ENCODE assay signal across 9 mouse cellular contexts in genomic region chr1:162549615-162550283, GRCm38 (mm10). TPM values are rescaled to one million over a fixed set of nuclear protein-coding genes. Genes with fewer than 3 reads are reported as not detected.
DNase-seq lines count a peak whose midpoint lies in the region; ATAC-seq and TF ChIP-seq lines count a peak whose summit lies in the region.
"Had no signal": no experiment of that assay in that cellular context is flagged by ENCODE, and none has a peak within 500 bp of the region (broad histone marks: within the 10 kb centered on the region; RNA-seq: fewer than 3 reads in every experiment).

No protein-coding gene starts in this region.

- H3K79me3 ChIP-seq in C2C12 (ENCODE audit: low read depth): peaks cover 21% of the 10 kb centered on the region

- no peaks in the 10 kb centered on the region for H3K9me3 ChIP-seq in heart, embryonic 10.5 days
- no peaks in the 10 kb centered on the region for H3K9me3 ChIP-seq in lung, postnatal 0 days (ENCODE audit: low read length)
- H3K9me3 ChIP-seq: forebrain, embryonic 12.5 days had no signal

- H3K27ac ChIP-seq in heart, embryonic 10.5 days: no peak overlapping the region
- H3K27ac ChIP-seq in lung, postnatal 0 days (ENCODE audit: low read length): no peak overlapping the region
- H3K27ac ChIP-seq: forebrain, embryonic 12.5 days had no signal

- WGBS in heart, embryonic 10.5 days: 66% methylated on average over 5 of the region's 5 CpGs
- whole genome bisulfite sequencing in lung, postnatal 0 days: 71% methylated on average over 5 of the region's 5 CpGs

- peaks cover 35% of the 10 kb centered on the region for H3K79me2 ChIP-seq in C2C12 (ENCODE audit: control insufficient read depth, insufficient read depth)

- H3K36me3 ChIP-seq in heart, embryonic 10.5 days: peaks cover 16% of the 10 kb centered on the region
- H3K36me3 ChIP-seq in C2C12 (ENCODE audit: control insufficient read depth, insufficient read depth): peaks cover 7% of the 10 kb centered on the region
- H3K36me3 ChIP-seq in lung, postnatal 0 days (ENCODE audit: insufficient read depth, low read length): no peaks in the 10 kb centered on the region

- no peaks in the 10 kb centered on the region for H3K27me3 ChIP-seq in heart, embryonic 10.5 days (ENCODE audit: insufficient read depth, poor library complexity, severe bottlenecking)
- H3K27me3 ChIP-seq in C2C12 (ENCODE audit: control insufficient read depth, insufficient read depth, insufficient read length): no peaks in the 10 kb centered on the region
- H3K27me3 ChIP-seq in lung, postnatal 0 days (replicated peaks; ENCODE audit: insufficient read depth, low read length): no peaks in the 10 kb centered on the region
- H3K27me3 ChIP-seq: forebrain, embryonic 12.5 days had no signal

- 0 out of 2 replicates have a peak, but pooled peaks have one; percentile 8 for TF ChIP-seq EP300 in lung, postnatal 0 days (IDR thresholded peaks at IDR 0.05)

- H3K4me2 ChIP-seq in lung, postnatal 0 days (replicated peaks; ENCODE audit: low read depth, low read length): no peak overlapping the region

- TF ChIP-seq CTCF in C2C12 (IDR thresholded peaks at IDR 0.05; ENCODE audit: control insufficient read depth, insufficient read depth, insufficient read length): peak; percentile 4
- TF ChIP-seq CTCF in lung, postnatal 0 days (IDR thresholded peaks at IDR 0.05): peak; percentile 83

- no peak overlapping the region for H3K4me3 ChIP-seq in heart, embryonic 10.5 days
- no peak overlapping the region for H3K4me3 ChIP-seq in C2C12 (ENCODE audit: insufficient read depth, poor library complexity, severe bottlenecking)
- H3K4me3 ChIP-seq in lung, postnatal 0 days (ENCODE audit: low read depth, low read length): no peak overlapping the region

- H3ac ChIP-seq in C2C12 (ENCODE audit: control insufficient read depth, insufficient read length, low read depth): no peak overlapping the region

- H3K9ac ChIP-seq in lung, postnatal 0 days (replicated peaks; ENCODE audit: low read depth): no peak overlapping the region
- H3K9ac ChIP-seq: forebrain, embryonic 12.5 days had no signal

- no peak for ATAC-seq in lung, postnatal 0 days

- H3K4me1 ChIP-seq in heart, embryonic 10.5 days: peaks cover 14% of the 10 kb centered on the region
- H3K4me1 ChIP-seq in lung, postnatal 0 days (ENCODE audit: insufficient read depth, low read depth, low read length): peaks cover 2% of the 10 kb centered on the region; the same call in 1 of the 2 replicates

- DNase-seq in heart, postnatal 4 days: peak; percentile 14
- no peak for DNase-seq in heart, embryonic 10.5 days (ENCODE audit: low spot score)
- peak; percentile 32 for DNase-seq in T-cell, adult 2 months (ENCODE audit: low spot score)
- DNase-seq in lung, postnatal 0 days (ENCODE audit: low spot score): peak; percentile 81
- no peak for DNase-seq in right cerebral cortex, adult 2 months (ENCODE audit: low spot score in 2 of 2)
- DNase-seq in right cerebral cortex, postnatal 14 days: no peak
- DNase-seq in adrenal gland, postnatal 14 days: no peak

TF ChIP-seq in C2C12, 6 proteins besides CTCF, POLR2A, EP300 and RAD21:
- TF ChIP-seq CEBPB (IDR thresholded peaks at IDR 0.05; ENCODE audit: low read depth): no peak
- no peak for TF ChIP-seq MYOG (IDR thresholded peaks at IDR 0.05; ENCODE audit: control insufficient read depth, extremely low read depth, insufficient read length)
- no peak for TF ChIP-seq FOSL1 (IDR thresholded peaks at IDR 0.05; ENCODE audit: insufficient read depth, low read length, poor library complexity, severe bottlenecking)
- no peak for TF ChIP-seq MAX (IDR thresholded peaks at IDR 0.05)
- TF ChIP-seq USF1 (IDR thresholded peaks at IDR 0.05; ENCODE audit: low read depth): no peak
- no peak for TF ChIP-seq MYOD1 (IDR thresholded peaks at IDR 0.05; ENCODE audit: control insufficient read depth, insufficient read length, low read depth)

RNA-seq across cellular contexts. Expression of gene Mettl13, which starts 1.4 kb away (rescaled TPM):
- 1 to 10 TPM; 6.6 to 8.1 TPM for total RNA-seq in heart, postnatal 4 days (2021)
- 17.6 and 22.2 TPM in 2 replicates for polyA plus RNA-seq in heart, embryonic 10.5 days (2016; fragmentation: Nextera tagmentation; extraction: Ambion mirVana)
- polyA plus RNA-seq in C2C12 (2012; fragmentation: generic; extraction: Trizol): 21.2 TPM
- 6.7 and 7.2 TPM in 2 replicates for polyA plus RNA-seq in lung, postnatal 0 days (2015; fragmentation: Nextera tagmentation; extraction: Ambion mirVana)
- total RNA-seq in adrenal gland, postnatal 14 days (2021): 16.8 and 17.3 TPM in 2 replicates

RNA-seq across cellular contexts. Expression of gene Vamp4, which starts 20.6 kb away (rescaled TPM):
- total RNA-seq in heart, postnatal 4 days (2021): 10 to 100 TPM; 18.2 to 18.8 TPM
- polyA plus RNA-seq in heart, embryonic 10.5 days (2016; fragmentation: Nextera tagmentation; extraction: Ambion mirVana): 33.9 and 39.1 TPM in 2 replicates
- polyA plus RNA-seq in C2C12 (2012; fragmentation: generic; extraction: Trizol): 12.3 TPM
- 45.1 and 50.6 TPM in 2 replicates for polyA plus RNA-seq in lung, postnatal 0 days (2015; fragmentation: Nextera tagmentation; extraction: Ambion mirVana)
- 30.9 and 36.7 TPM in 2 replicates for total RNA-seq in adrenal gland, postnatal 14 days (2021)

Comparison
In these comparisons a context has a peak if more than half of its experiments do, and no peak if none do; other contexts are left out.
1. DNase-seq: peak in heart, postnatal 4 days (single experiment), T-cell, adult 2 months (single experiment) and lung, postnatal 0 days (single experiment); none in heart, embryonic 10.5 days (single experiment), right cerebral cortex, adult 2 months (0 of 2), right cerebral cortex, postnatal 14 days (single experiment) and adrenal gland, postnatal 14 days (single experiment).